Mouse (Mus musculus) E14TG2a.4 (cell line): ENCODE results near the gene 1600012H06Rik.

ENCODE experiments used
- CTCF ChIP-seq: conservative IDR thresholded peaks from 2 replicates; pipeline ENCODE4 v1.5.1; 2014; ENCODE audit warnings: low read length
- NANOG ChIP-seq: IDR thresholded peaks from 2 replicates; pipeline ENCODE4 v1.6.1; 2014; ENCODE audit warnings: borderline replicate concordance, low read length, mixed read lengths

- TF ChIP-seq CTCF = no peak
- no peak for TF ChIP-seq NANOG
These were observed 11.5 kb upstream of the 1600012H06Rik start for GRCm38 (mm10) chr17:14931469-14931868.
